Mouse (Mus musculus): ENCODE results near the gene Sfn.
A peak's percentile ranks its signal among the peaks of the same experiment; 100 is the strongest.
"Not testable (repeated sequence)": the region's sequence is repeated elsewhere in the genome, so short reads cannot be mapped to it uniquely, and the experiment has no call there.

Sfn gene

GRCm38 (mm10) chr4:133601721-133602218 lies at the start of gene Sfn:
Gene Sfn (minus strand): TSS chr4:133602168.
- DNase-seq (ENCODE audit: low read depth), result no peak

- no peak for DNase-seq (ENCODE audit: low read depth)
Observed at GRCm38 (mm10) chr4:133651445-133651844, 49.5 kb upstream of the Sfn start.

- DNase-seq (ENCODE audit: low read depth), result peak; percentile 75
Observed at GRCm38 (mm10) chr4:133649989-133650699, 48.2 kb upstream of the Sfn start, which contains the start of gene Zdhhc18. Gene Zdhhc18 (minus strand): TSS chr4:133650154.

- not testable (repeated sequence) for DNase-seq (ENCODE audit: low read depth)
Observed at GRCm38 (mm10) chr4:133649464-133649863, 47.5 kb upstream of the Sfn start.

GRCm38 (mm10) chr4:133645680-133646079 lies 43.7 kb upstream of the Sfn start:
- no peak for DNase-seq (ENCODE audit: low read depth)

GRCm38 (mm10) chr4:133645195-133645594 lies 43.2 kb upstream of the Sfn start:
- DNase-seq (ENCODE audit: low read depth), result no peak

GRCm38 (mm10) chr4:133634043-133634410 lies 32.1 kb upstream of the Sfn start:
- DNase-seq (ENCODE audit: low read depth), result no peak

GRCm38 (mm10) chr4:133633332-133634042 lies 31.5 kb upstream of the Sfn start:
- DNase-seq (ENCODE audit: low read depth), result peak; percentile 76

- no peak for DNase-seq (ENCODE audit: low read depth)
Observed at GRCm38 (mm10) chr4:133632483-133633327, 30.7 kb upstream of the Sfn start.

- DNase-seq (ENCODE audit: low read depth), result no peak
Observed at GRCm38 (mm10) chr4:133631769-133632411, 29.9 kb upstream of the Sfn start.

GRCm38 (mm10) chr4:133631071-133631768 lies 29.3 kb upstream of the Sfn start:
- DNase-seq (ENCODE audit: low read depth), result no peak

- no peak for DNase-seq (ENCODE audit: low read depth)
Observed at GRCm38 (mm10) chr4:133630326-133630920, 28.5 kb upstream of the Sfn start.

- no peak for DNase-seq (ENCODE audit: low read depth)
Observed at GRCm38 (mm10) chr4:133629191-133629590, 27.2 kb upstream of the Sfn start.

GRCm38 (mm10) chr4:133628517-133628916 lies 26.5 kb upstream of the Sfn start:
- no peak for DNase-seq (ENCODE audit: low read depth)

GRCm38 (mm10) chr4:133627039-133627438 lies 25.1 kb upstream of the Sfn start:
- no peak for DNase-seq (ENCODE audit: low read depth)

GRCm38 (mm10) chr4:133626621-133627020 lies 24.7 kb upstream of the Sfn start:
- DNase-seq (ENCODE audit: low read depth), result no peak

GRCm38 (mm10) chr4:133626221-133626620 lies 24.3 kb upstream of the Sfn start:
- DNase-seq (ENCODE audit: low read depth), result no peak

- DNase-seq (ENCODE audit: low read depth), result no peak
Observed at GRCm38 (mm10) chr4:133625621-133626071, 23.7 kb upstream of the Sfn start.

- DNase-seq (ENCODE audit: low read depth), result no peak
Observed at GRCm38 (mm10) chr4:133624830-133625229, 22.9 kb upstream of the Sfn start.

- DNase-seq (ENCODE audit: low read depth), result no peak
Observed at GRCm38 (mm10) chr4:133622161-133622695, 20.3 kb upstream of the Sfn start.

Measured in c-Kit-positive CD71-positive TER-119-negative erythroid progenitor cells, embryonic 14.5 days (primary cell).